Mouse (Mus musculus) CH12.LX (cell line): ENCODE data around the gene Kif5c. TPM values are rescaled to one million over a fixed set of nuclear protein-coding genes. Genes with fewer than 3 reads are reported as not detected.

Experiments
- DNase-seq: peaks from one replicate; pipeline ENCODE4 v3.0.0-alpha.2; 2013; ENCODE audit errors: extremely low read depth
- H3K27ac ChIP-seq: 2 replicates; pipeline ENCODE4 v1.5.1; 2012; ENCODE audit warnings: low read depth, mild to moderate bottlenecking, control low read depth, moderate library complexity; ENCODE audit not compliant: insufficient read depth
- H3K27me3 ChIP-seq: replicated peaks from 2 replicates; pipeline ENCODE3; 2012; ENCODE audit warnings: inconsistent platforms
- H3K36me3 ChIP-seq, 2 experiments: replicated peaks in 1 of 2; 2 replicates each; pipeline versions ENCODE3 to v1.6.1; 2012; ENCODE audit warnings: inconsistent platforms in 1 of 2, low read length in 1 of 2, mild to moderate bottlenecking in 1 of 2, mixed read lengths in 1 of 2, moderate library complexity in 1 of 2; ENCODE audit not compliant: control insufficient read depth in 1 of 2, insufficient read depth in 1 of 2
- H3K4me1 ChIP-seq, 2 experiments: 2 replicates each; pipeline ENCODE4 v1.6.1; 2012; ENCODE audit warnings: inconsistent platforms in 1 of 2, moderate library complexity in 1 of 2; ENCODE audit not compliant: insufficient read depth in 2 of 2, control insufficient read depth in 1 of 2
- H3K4me2 ChIP-seq: 2 replicates; pipeline ENCODE4 v1.6.1; 2012; ENCODE audit warnings: low read depth, mild to moderate bottlenecking, control low read depth; ENCODE audit not compliant: poor library complexity, insufficient read depth, severe bottlenecking
- H3K4me3 ChIP-seq, 3 experiments: fragments of 150-350 bp in 1 of 3; sonication (generic) in 1 of 3; replicated peaks in 1 of 3; 2 replicates each; pipeline versions ENCODE3 to v1.5.1; 2011 to 2012; ENCODE audit warnings: low read depth in 2 of 3, low read length in 2 of 3, mild to moderate bottlenecking in 2 of 3, moderate library complexity in 2 of 3, control low read depth in 1 of 3, improper control_type of control experiment in 1 of 3, inconsistent platforms in 1 of 3, mixed read lengths in 1 of 3; ENCODE audit not compliant: poor library complexity in 1 of 3
- H3K79me2 ChIP-seq: replicated peaks from 2 replicates; pipeline ENCODE4 v1.6.1; 2012; ENCODE audit warnings: mild to moderate bottlenecking, moderate library complexity; ENCODE audit not compliant: control insufficient read depth, poor library complexity, insufficient read depth, severe bottlenecking; ENCODE audit errors: extremely low read depth
- H3K9ac ChIP-seq: 2 replicates; pipeline ENCODE4 v1.6.1; 2012; ENCODE audit warnings: low read depth, mild to moderate bottlenecking, control low read depth, moderate library complexity; ENCODE audit not compliant: insufficient read depth
- H3K9me3 ChIP-seq: replicated peaks from 2 replicates; pipeline ENCODE3; 2012; ENCODE audit warnings: low read length, inconsistent platforms, mixed read lengths
- ELF1 ChIP-seq: IDR thresholded peaks from 2 replicates; pipeline ENCODE4 v1.6.1; 2014; ENCODE audit warnings: low read depth, mild to moderate bottlenecking, inconsistent platforms, low read length, improper control_type of control experiment
- EP300 ChIP-seq: IDR thresholded peaks from 2 replicates; pipeline ENCODE4 v1.6.1; 2011; ENCODE audit warnings: low read length, improper control_type of control experiment
- ETS1 ChIP-seq: conservative IDR thresholded peaks from 2 replicates; pipeline ENCODE4 v1.6.1; 2012; ENCODE audit warnings: low read depth, mild to moderate bottlenecking, inconsistent platforms, low read length, improper control_type of control experiment, moderate library complexity
- GABPA ChIP-seq: IDR thresholded peaks from 2 replicates; pipeline ENCODE4 v1.6.1; 2012; ENCODE audit warnings: low read depth, low read length, improper control_type of control experiment, inconsistent platforms; ENCODE audit not compliant: insufficient replicate concordance
- JUND ChIP-seq: conservative IDR thresholded peaks from 2 replicates; pipeline ENCODE4 v1.6.1; 2011; ENCODE audit warnings: low read depth, low read length, improper control_type of control experiment
- KAT2A ChIP-seq: IDR thresholded peaks from 2 replicates; pipeline ENCODE4 v1.6.1; 2012; ENCODE audit warnings: low read length, improper control_type of control experiment, inconsistent platforms; ENCODE audit not compliant: insufficient replicate concordance
- MAX ChIP-seq: IDR thresholded peaks from 2 replicates; pipeline ENCODE4 v1.6.1; 2011; ENCODE audit warnings: low read length, improper control_type of control experiment
- MEF2A ChIP-seq: IDR thresholded peaks from 2 replicates; pipeline ENCODE4 v1.6.1; 2014; ENCODE audit warnings: low read depth, mild to moderate bottlenecking, inconsistent platforms, low read length, improper control_type of control experiment, borderline replicate concordance
- MXI1 ChIP-seq: IDR thresholded peaks from 2 replicates; pipeline ENCODE4 v1.6.1; 2011; ENCODE audit warnings: mild to moderate bottlenecking, low read depth, low read length, improper control_type of control experiment
- NELFE ChIP-seq: IDR thresholded peaks from 2 replicates; pipeline ENCODE4 v1.6.1; 2011; ENCODE audit warnings: low read depth, low read length, improper control_type of control experiment
- NRF1 ChIP-seq: IDR thresholded peaks from 2 replicates; pipeline ENCODE4 v1.6.1; 2014; ENCODE audit warnings: low read depth, mild to moderate bottlenecking, inconsistent platforms, low read length, improper control_type of control experiment, moderate library complexity
- SMC3 ChIP-seq: IDR thresholded peaks from 2 replicates; pipeline ENCODE4 v1.6.1; 2011; ENCODE audit warnings: low read depth, low read length, improper control_type of control experiment
- TBP ChIP-seq: conservative IDR thresholded peaks from 2 replicates; pipeline ENCODE4 v1.6.1; 2011; ENCODE audit warnings: low read depth, low read length, improper control_type of control experiment
- USF1 ChIP-seq: IDR thresholded peaks from 2 replicates; pipeline ENCODE4 v1.6.1; 2014; ENCODE audit warnings: low read depth, mild to moderate bottlenecking, inconsistent platforms, low read length, improper control_type of control experiment
- USF2 ChIP-seq: conservative IDR thresholded peaks from 2 replicates; pipeline ENCODE4 v1.6.1; 2011; ENCODE audit warnings: low read depth, low read length, improper control_type of control experiment
- ZNF384 ChIP-seq: IDR thresholded peaks from 2 replicates; pipeline ENCODE4 v1.6.1; 2012; ENCODE audit warnings: low read depth, low read length, improper control_type of control experiment, inconsistent platforms
- dilution Hi-C: fragments of 300-500 bp; cut with MboI; formaldehyde crosslinking; loops from 2 replicates; pipeline ENCODE4 v1.14.3; 2020; ENCODE audit warnings: low sequenced_read_pairs; ENCODE audit not compliant: extremely low pct_unique_long_range_greater_than_20kb, extremely low pct_ligation_motif_present
- in situ Hi-C: fragments of 300-500 bp; cut with MboI; formaldehyde crosslinking; loops from 3 replicates; pipeline ENCODE4 v1.14.3; 2019; ENCODE audit warnings: low sequenced_read_pairs, low pct_ligation_motif_present, low pct_unique_long_range_greater_than_20kb, mixed read lengths
- polyA plus RNA-seq: library from polyadenylated mRNA; unstranded; fragments of >175 nt; gene quantifications from 2 replicates; pipeline ENCODE4 v1.2.1, GENCODE M21; 2012; ENCODE audit warnings: low read depth; ENCODE audit not compliant: insufficient read length
- total RNA-seq, 2 experiments: library from RNA; depleted of rRNA; stranded (reverse); fragments of 300-350 nt in 1 of 2; fragments of >200 nt in 1 of 2; gene quantifications; 2 replicates each; pipeline ENCODE4 v1.2.3; 2012 to 2014

Kif5c gene
- total and polyA plus RNA-seq, 3 experiments: 3.0 to 3.5 (median 3.1) TPM

DNA sequence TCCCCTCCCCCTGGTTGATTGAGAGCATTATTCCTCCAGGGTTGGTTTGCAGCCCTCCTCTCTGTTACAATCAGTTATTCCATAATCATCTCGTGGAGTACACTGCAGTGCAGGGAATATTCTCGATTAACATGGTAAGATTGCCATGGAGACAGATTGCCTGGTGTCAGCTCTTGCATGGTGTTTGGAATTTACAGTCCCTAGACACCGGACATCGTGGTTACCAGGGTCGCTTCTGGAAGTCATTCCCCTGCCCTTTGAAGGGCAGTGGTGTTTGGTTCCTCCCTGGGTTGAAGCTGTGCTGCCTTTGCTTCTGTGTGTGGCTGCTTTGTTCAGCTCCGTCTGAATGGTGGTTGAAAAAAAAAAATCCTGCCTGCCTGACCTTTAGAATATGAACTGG is 100.8 kb downstream of the Kif5c start (continued):
- no peak for TF ChIP-seq ELF1

DNA sequence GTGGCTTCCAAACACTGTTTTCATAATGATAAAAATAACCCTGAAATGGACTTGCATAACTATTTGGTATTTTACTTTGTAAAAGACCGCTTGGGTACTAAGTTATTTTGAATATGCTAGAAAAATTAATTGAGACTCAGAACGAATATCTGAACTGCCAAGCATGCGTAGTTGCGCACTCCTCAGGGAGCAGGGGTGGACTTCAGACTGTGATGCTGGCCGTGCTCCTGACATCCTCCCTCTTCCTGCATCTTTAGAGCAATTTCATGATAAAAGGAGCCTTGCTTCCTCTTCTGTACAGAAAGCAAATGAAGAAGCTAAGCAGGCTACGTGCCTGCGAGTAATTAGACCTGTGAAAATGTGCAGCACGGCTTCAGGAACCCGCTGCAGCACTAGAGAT is 101.2 kb downstream of the Kif5c start:
- no peak for TF ChIP-seq USF2
- Histone ChIP-seq H3K4me2 (no peak overlapping the region), H3K9ac (no peak overlapping the region), H3K9me3 (no peaks in the 10 kb centered on the region), H3K4me3 (no peak overlapping the region), H3K4me1 (no peaks in the 10 kb centered on the region), H3K27me3 (no peaks in the 10 kb centered on the region), H3K79me2 (no peaks in the 10 kb centered on the region), H3K36me3 (no peaks in the 10 kb centered on the region), H3K27ac (no peak overlapping the region)
- in situ Hi-C loops (no loop called here), dilution Hi-C loops (no loop called here)
- DNase-seq: no peak

DNA sequence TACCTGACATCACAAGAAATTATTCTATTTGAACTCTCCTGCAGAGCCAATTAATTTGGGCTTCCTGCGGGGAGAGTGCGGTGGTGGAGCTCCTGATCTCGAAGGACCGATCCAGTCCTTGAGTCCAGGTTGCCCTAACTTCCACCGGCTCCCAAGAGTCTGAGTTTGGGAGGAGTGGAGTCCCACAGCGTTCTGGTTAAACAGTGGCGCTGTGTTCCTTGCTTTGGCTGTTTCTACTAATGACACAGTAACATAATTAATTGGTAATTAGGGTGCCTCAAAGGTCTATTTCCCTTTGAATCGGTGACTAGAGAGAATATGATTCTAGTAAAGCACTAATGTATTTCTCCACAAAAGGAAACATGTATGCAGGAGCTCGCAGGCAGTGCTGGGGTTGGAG is 103.2 kb downstream of the Kif5c start:
- no peak overlapping the region for H3K4me3 ChIP-seq
- H3K9ac ChIP-seq: no peak overlapping the region
- in situ Hi-C loops: no loop called here
- no peak overlapping the region for H3K4me2 ChIP-seq
- no peaks in the 10 kb centered on the region for H3K9me3 ChIP-seq
- no peaks in the 10 kb centered on the region for H3K79me2 ChIP-seq
- no peak for DNase-seq
- dilution Hi-C loops: no loop called here
- no peak overlapping the region for H3K27ac ChIP-seq
- no peaks in the 10 kb centered on the region for H3K36me3 ChIP-seq
- H3K4me1 ChIP-seq: peaks cover 0 to 15% of the 10 kb centered on the region in 2 experiments; a peak in 3 of 4 replicates
- no peak for TF ChIP-seq USF1
- no peak for TF ChIP-seq USF2
- no peak for TF ChIP-seq ZNF384
- TF ChIP-seq ELF1: no peak
- no peak for TF ChIP-seq MAX
- no peak for TF ChIP-seq JUND
- no peak for TF ChIP-seq NELFE
- TF ChIP-seq ETS1: no peak
- no peak for TF ChIP-seq GABPA
- no peak for TF ChIP-seq MEF2A
- no peak for TF ChIP-seq SMC3
- no peak for TF ChIP-seq TBP
- no peak for TF ChIP-seq MXI1
- no peak for TF ChIP-seq KAT2A
- no peak for TF ChIP-seq EP300
- no peak for TF ChIP-seq NRF1
- H3K27me3 ChIP-seq: no peaks in the 10 kb centered on the region
